Mouse (Mus musculus): Measurements from ENCODE around the gene Fbxl13. TPM values are rescaled to one million over a fixed set of nuclear protein-coding genes. Genes with fewer than 3 reads are reported as not detected.
"Not testable (repeated sequence)": the region's sequence is repeated elsewhere in the genome, so short reads cannot be mapped to it uniquely, and the experiment has no call there.

The Fbxl13 gene
- polyA plus RNA-seq, 2 experiments = 0.05 to 0.08 TPM

GRCm38 (mm10) chr5:21616450-21617009, 28.9 kb downstream of the Fbxl13 start:
- no peaks in the 10 kb centered on the region for H3K27me3 ChIP-seq (ENCODE audit: control insufficient read depth, insufficient read depth, low read length)
- no peak overlapping the region for H3K9ac ChIP-seq (replicated peaks)
- H3K36me3 ChIP-seq (replicated peaks; ENCODE audit: control insufficient read depth, insufficient read depth, low read depth) = no peaks in the 10 kb centered on the region
- peaks cover 2 to 4% of the 10 kb centered on the region in 2 experiments; a peak in 1 of 4 replicates for H3K4me1 ChIP-seq (replicated peaks; ENCODE audit: control insufficient read depth in 2 of 2, insufficient read depth in 2 of 2, low read length in 1 of 2)
- H3K4me2 ChIP-seq (ENCODE audit: low read depth) = no peak overlapping the region
- H3K9me3 ChIP-seq (ENCODE audit: control insufficient read depth, low read length) = no peaks in the 10 kb centered on the region
- ATAC-seq (ENCODE audit: insufficient read depth) (peak; percentile 55; the same call in 1 of the 2 replicates), DNase-seq (ENCODE audit: low read depth in 3 of 3, low spot score in 3 of 3) (peak in 1 of 3 experiments; percentile 7)
- TF ChIP-seq EP300 (IDR thresholded peaks at IDR 0.05; ENCODE audit: low read depth) (0 out of 2 replicates have a peak, but pooled peaks have one; percentile 29), CTCF (IDR thresholded peaks at IDR 0.05; ENCODE audit: low read depth) (no peak)
- WGBS (ENCODE audit: insufficient replicate concordance) = 15% methylated on average over 3 of the region's 3 CpGs
- no peak overlapping the region for H3K27ac ChIP-seq
- H3K4me3 ChIP-seq (ENCODE audit: insufficient read depth in 1 of 2, low read depth in 2 of 2, low read length in 2 of 2) = no peak overlapping the region

GRCm38 (mm10) chr5:21614299-21614698, 31.1 kb downstream of the Fbxl13 start:
- H3K4me2 ChIP-seq (ENCODE audit: low read depth); H3K4me1 ChIP-seq (replicated peaks; ENCODE audit: control insufficient read depth in 2 of 2, insufficient read depth in 2 of 2, low read length in 1 of 2); H3K36me3 ChIP-seq (replicated peaks; ENCODE audit: control insufficient read depth, insufficient read depth, low read depth); DNase-seq (ENCODE audit: low read depth in 3 of 3, low spot score in 3 of 3); H3K27ac ChIP-seq; H3K27me3 ChIP-seq (ENCODE audit: control insufficient read depth, insufficient read depth, low read length); ATAC-seq (ENCODE audit: insufficient read depth); H3K9me3 ChIP-seq (ENCODE audit: control insufficient read depth, low read length); H3K9ac ChIP-seq (replicated peaks); H3K4me3 ChIP-seq (ENCODE audit: insufficient read depth in 1 of 2, low read depth in 2 of 2, low read length in 2 of 2): not testable (repeated sequence)
- WGBS (ENCODE audit: insufficient replicate concordance) = 86% methylated on average over 11 of the region's 11 CpGs

GRCm38 (mm10) chr5:21610996-21611395, 34.4 kb downstream of the Fbxl13 start:
- no peak for ATAC-seq (ENCODE audit: insufficient read depth)
- peak in 1 of 3 experiments; percentile 2 for DNase-seq (ENCODE audit: low read depth in 3 of 3, low spot score in 3 of 3)
- no peaks in the 10 kb centered on the region for H3K9me3 ChIP-seq (ENCODE audit: control insufficient read depth, low read length)
- H3K27me3 ChIP-seq (ENCODE audit: control insufficient read depth, insufficient read depth, low read length) = no peaks in the 10 kb centered on the region
- no peak overlapping the region for H3K4me2 ChIP-seq (ENCODE audit: low read depth)
- WGBS (ENCODE audit: insufficient replicate concordance) = 17% methylated on average over 3 of the region's 3 CpGs
- H3K27ac ChIP-seq = no peak overlapping the region
- TF ChIP-seq EP300 (IDR thresholded peaks at IDR 0.05; ENCODE audit: low read depth) (no peak), CTCF (IDR thresholded peaks at IDR 0.05; ENCODE audit: low read depth) (no peak)
- H3K4me1 ChIP-seq (replicated peaks; ENCODE audit: control insufficient read depth in 2 of 2, insufficient read depth in 2 of 2, low read length in 1 of 2) = no peaks in the 10 kb centered on the region
- no peak overlapping the region for H3K4me3 ChIP-seq (ENCODE audit: insufficient read depth in 1 of 2, low read depth in 2 of 2, low read length in 2 of 2)
- no peak overlapping the region for H3K9ac ChIP-seq (replicated peaks)
- no peaks in the 10 kb centered on the region for H3K36me3 ChIP-seq (replicated peaks; ENCODE audit: control insufficient read depth, insufficient read depth, low read depth)

DNA sequence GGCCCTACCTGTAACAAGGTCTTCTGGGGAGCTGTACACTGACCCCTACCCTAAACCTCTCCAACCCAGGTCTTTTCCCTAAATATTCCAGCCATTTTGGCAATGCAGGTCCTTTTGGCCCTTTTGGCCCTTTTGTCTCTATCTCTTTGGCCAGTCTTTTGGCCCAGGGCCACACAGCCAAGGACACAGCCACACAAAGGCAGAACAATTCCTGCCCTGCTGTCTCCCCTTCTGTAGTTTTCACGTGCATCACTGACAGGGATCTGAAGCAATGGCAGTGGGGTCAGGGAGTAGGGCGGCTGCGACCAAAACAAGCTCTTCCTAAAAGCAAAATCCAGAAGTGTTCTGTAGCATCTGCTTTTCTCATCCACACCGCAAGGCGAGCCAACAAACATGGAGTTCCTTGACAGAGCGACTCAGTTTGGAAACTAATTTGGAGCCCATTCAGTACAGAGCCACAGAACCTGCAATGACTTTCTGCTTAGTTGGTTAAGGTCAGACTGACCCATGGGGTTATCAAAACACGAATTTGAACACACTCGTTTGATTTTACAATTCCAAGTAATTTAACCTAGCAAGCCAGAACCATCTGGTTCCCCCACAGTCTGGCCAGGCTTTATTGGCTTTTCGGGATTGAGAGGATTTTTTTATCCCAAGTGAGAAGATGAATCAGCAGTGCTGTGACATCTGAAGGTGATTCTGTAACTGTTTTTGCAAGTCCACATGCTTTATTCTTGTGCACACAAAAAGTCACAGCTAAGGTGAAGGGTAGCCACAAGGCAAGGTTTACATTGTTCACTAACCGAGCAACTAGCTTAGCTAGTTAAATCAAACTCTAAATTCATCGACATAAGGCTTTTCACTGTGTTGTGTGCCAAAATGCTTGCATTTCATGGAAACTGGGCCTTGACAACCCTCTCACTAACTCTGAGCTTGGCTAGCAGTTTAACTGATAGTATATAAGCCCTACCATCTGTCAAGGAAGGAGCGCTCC, 36.8 kb downstream of the Fbxl13 start:
- H3K9ac ChIP-seq (replicated peaks) = no peak overlapping the region
- TF ChIP-seq CTCF (IDR thresholded peaks at IDR 0.05; ENCODE audit: low read depth) (no peak), EP300 (IDR thresholded peaks at IDR 0.05; ENCODE audit: low read depth) (no peak)
- WGBS (ENCODE audit: insufficient replicate concordance) = 68% methylated on average over 12 of the region's 12 CpGs
- H3K4me2 ChIP-seq (ENCODE audit: low read depth) = no peak overlapping the region
- ATAC-seq (ENCODE audit: insufficient read depth) = no peak
- DNase-seq (ENCODE audit: low read depth in 3 of 3, low spot score in 3 of 3) = no peak
- no peaks in the 10 kb centered on the region for H3K9me3 ChIP-seq (ENCODE audit: control insufficient read depth, low read length)
- H3K36me3 ChIP-seq (replicated peaks; ENCODE audit: control insufficient read depth, insufficient read depth, low read depth) = no peaks in the 10 kb centered on the region
- H3K27ac ChIP-seq = no peak overlapping the region
- H3K4me3 ChIP-seq (ENCODE audit: insufficient read depth in 1 of 2, low read depth in 2 of 2, low read length in 2 of 2) = no peak overlapping the region
- H3K4me1 ChIP-seq (replicated peaks; ENCODE audit: control insufficient read depth in 2 of 2, insufficient read depth in 2 of 2, low read length in 1 of 2) = no peaks in the 10 kb centered on the region
- no peaks in the 10 kb centered on the region for H3K27me3 ChIP-seq (ENCODE audit: control insufficient read depth, insufficient read depth, low read length)

GRCm38 (mm10) chr5:21605936-21606335, 39.5 kb downstream of the Fbxl13 start:
- Histone ChIP-seq H3K9ac (replicated peaks) (no peak overlapping the region), H3K27me3 (ENCODE audit: control insufficient read depth, insufficient read depth, low read length) (no peaks in the 10 kb centered on the region), H3K27ac (no peak overlapping the region), H3K4me2 (ENCODE audit: low read depth) (no peak overlapping the region), H3K36me3 (replicated peaks; ENCODE audit: control insufficient read depth, insufficient read depth, low read depth) (no peaks in the 10 kb centered on the region), H3K4me3 (ENCODE audit: insufficient read depth in 1 of 2, low read depth in 2 of 2, low read length in 2 of 2) (no peak overlapping the region), H3K4me1 (replicated peaks; ENCODE audit: control insufficient read depth in 2 of 2, insufficient read depth in 2 of 2, low read length in 1 of 2) (no peaks in the 10 kb centered on the region), H3K9me3 (ENCODE audit: control insufficient read depth, low read length) (no peaks in the 10 kb centered on the region)
- WGBS (ENCODE audit: insufficient replicate concordance) = 48% methylated on average over 6 of the region's 6 CpGs
- DNase-seq (ENCODE audit: low read depth in 3 of 3, low spot score in 3 of 3) = no peak
- ATAC-seq (ENCODE audit: insufficient read depth) = no peak
- TF ChIP-seq CTCF (IDR thresholded peaks at IDR 0.05; ENCODE audit: low read depth) = no peak
- no peak for TF ChIP-seq EP300 (IDR thresholded peaks at IDR 0.05; ENCODE audit: low read depth)

Data from liver, embryonic 14.5 days (tissue).